Mouse (Mus musculus) embryo, embryonic 11.5 days (tissue): ENCODE measurements around the gene Ezh1.

ENCODE experiments used
- DNase-seq: peaks from one replicate; pipeline ENCODE4 v3.0.0-alpha.2; 2012; ENCODE audit warnings: low read depth, low spot score

Ezh1 gene

DNA sequence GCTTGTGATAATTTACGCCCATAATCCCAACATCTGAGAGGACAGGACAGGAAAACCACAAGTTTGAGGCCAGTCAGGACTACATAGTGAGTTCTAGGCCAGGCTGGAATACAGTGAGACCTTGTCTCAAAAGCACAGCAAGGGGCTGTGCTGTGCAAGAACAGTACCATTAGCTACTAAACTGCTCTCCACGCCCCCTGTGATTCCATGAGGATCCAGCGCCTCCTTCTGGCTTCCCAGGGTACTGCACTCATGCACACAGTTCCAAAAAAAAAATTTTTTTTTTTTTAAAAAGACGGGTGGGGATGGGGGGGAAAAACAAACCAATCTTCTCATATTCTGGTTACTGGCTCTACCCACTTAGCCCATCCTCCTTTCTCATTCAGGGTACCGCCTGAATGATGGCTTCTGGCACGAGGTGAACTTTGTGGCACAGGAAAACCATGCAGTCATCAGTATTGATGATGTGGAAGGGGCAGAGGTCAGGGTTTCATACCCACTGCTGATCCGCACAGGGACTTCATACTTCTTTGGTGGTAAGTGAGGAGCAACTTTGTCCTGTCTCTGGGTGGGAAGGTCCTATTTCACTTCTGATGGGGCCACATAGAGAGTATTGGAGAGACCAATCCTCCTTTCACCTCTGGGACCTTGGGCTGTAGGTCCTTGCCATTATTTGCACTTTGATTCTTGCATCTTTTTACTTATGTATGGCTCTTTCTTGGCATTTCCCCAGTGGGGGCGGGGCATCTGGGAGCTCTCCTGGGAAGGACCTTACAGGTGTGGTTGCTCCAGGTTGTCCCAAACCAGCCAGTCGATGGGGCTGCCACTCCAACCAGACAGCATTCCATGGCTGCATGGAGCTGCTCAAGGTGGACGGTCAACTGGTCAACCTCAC lies 45.2 kb downstream of the Ezh1 start:
- no peak for DNase-seq

DNA sequence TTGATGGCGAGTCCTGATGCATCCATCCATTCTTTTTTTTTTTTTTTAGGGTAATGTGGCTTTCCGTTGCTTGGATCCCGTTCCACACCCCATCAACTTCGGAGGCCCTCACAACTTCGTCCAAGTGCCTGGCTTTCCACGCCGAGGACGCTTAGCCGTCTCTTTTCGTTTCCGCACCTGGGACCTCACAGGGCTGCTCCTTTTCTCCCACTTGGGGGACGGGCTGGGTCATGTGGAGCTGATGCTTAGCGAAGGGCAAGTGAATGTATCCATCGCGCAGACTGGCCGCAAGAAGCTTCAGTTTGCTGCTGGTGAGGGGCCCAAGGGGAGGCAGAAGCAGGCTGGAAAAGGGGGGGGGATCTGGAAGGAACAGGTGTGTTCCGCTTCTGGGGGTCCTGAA lies 46.0 kb downstream of the Ezh1 start:
- no peak for DNase-seq

- DNase-seq, result no peak
Observed at GRCm38 (mm10) chr11:101179306-101179705, 47.0 kb downstream of the Ezh1 start.

- no peak for DNase-seq
Observed at GRCm38 (mm10) chr11:101178061-101179058, 47.9 kb downstream of the Ezh1 start.

- no peak for DNase-seq
Observed at GRCm38 (mm10) chr11:101176933-101177773, 49.1 kb downstream of the Ezh1 start.

DNA sequence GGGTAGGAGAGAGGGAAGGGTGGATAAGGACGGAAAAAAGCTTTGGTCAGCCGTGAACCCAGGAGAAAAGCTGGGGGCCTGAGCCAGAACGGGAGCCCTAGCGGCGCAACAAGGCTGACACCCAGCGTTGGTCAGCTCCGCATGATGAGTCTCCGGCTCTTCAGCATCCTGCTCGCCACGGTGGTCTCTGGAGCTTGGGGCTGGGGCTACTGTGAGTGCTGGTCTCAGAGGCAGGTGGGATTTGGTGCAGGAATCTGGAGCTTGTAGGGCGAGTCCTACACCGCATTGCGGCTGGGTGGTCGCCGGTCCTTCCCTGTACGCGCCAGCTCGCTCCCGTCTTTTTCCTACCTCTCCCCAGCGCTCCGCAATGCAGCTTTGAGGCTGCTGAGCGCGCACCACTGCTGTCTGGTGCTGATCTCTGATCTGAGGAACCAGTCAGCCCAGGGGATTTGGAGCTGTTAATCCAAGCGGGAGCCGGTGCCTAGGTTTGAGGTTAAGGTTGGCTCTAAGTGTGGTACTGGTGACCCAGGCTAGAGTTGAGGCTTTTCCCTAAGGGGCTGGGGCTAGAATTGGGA lies 50.1 kb downstream of the Ezh1 start:
- DNase-seq, result no peak

- no peak for DNase-seq
Observed at GRCm38 (mm10) chr11:101175636-101176116, 50.6 kb downstream of the Ezh1 start.

DNA sequence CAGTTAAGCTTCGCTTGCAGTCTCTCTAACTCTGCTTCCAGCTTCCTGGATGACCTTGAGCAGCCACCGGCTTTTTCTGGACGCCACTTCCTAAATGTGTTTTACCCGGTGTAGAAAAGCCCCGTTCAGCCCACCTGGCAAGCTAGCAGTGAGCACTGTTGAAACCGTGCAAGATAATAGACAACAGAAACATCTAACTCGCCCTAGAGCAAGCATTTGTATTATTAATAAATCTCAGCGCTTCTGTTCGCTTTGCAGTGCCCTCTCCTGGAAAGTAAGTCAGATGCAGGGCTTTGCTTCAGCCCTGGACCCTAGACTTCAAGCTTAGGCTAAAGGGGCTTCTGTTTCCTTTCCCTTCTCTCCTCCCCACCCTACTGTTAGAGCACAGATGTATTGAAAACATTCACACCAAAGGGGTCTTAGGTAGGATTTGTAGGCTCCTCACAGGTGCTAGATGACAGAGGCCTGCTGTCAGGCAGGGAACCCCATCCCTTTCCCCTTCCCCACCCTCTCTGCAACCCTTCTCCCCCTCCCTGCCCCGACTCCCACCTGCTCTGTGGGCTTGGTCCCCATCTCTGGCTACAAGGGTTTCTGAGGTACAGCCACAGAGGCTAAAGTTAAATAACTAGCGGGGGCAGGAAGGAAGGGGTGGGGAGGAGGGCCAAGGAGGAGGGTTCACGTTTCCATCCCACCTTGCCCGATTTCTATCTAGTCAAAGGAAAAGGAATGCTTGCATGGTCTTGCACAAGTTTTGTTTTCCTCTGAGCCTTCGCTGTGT lies 51.2 kb downstream of the Ezh1 start, which contains the start of gene Ccr10:
TSS of gene Ccr10 (minus strand) at position 593 of the 778 bp plus-strand sequence.
- DNase-seq, result no peak

DNA sequence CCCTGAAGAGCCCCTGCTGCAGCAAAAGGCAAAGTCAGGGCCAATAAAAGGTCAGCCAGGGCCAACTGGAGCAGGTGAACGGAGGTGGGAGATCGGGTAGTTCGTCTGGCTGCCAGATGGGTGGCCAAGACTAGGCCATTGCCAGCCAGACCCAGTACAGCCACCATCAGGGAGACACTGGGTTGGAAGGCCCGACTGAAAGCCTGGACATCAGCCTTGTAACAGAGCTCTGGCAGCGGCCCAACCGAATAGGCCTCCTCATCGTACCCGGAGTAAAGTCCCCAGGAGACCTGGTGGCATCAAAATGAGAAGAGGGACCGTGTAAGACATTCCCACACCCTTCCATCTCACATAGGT lies 51.9 kb downstream of the Ezh1 start:
- no peak for DNase-seq

DNA sequence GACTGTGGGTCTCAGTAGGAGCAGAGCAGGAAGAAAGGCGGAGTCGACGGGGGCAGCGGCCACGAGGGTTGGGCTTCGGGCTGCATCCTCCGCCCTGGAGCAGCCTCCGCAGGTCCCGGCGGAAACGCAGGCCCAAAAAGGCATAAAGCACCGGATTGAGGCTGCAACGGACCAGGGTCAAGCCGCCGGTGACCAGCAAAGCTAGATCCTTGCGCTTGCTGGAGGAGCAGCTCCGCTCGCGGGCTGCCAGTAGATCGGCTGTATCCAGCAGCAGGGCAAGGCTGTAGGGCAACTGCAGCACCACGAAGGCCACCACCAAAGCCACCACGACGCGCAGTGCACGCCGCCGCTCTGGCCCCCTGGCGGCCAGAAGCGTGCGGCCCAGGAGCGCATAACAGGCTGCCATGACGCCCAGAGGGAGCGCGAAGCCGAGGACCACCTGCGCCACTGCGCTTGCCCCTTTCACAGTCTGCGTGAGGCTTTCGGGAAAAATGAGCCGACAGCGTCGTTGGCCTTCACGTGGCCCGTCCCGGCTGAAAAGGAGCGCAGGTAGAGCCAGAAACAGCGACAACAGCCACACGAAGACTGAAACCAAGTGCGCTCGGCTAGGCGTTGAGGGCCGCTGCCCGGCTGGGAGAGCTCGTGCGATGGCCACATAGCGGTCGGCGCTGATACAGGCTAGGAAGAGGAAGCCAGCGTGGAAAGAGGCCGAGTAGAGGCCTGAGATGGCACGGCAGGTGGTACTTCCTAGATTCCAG lies 52.5 kb downstream of the Ezh1 start:
- peak; percentile 78 for DNase-seq

DNA sequence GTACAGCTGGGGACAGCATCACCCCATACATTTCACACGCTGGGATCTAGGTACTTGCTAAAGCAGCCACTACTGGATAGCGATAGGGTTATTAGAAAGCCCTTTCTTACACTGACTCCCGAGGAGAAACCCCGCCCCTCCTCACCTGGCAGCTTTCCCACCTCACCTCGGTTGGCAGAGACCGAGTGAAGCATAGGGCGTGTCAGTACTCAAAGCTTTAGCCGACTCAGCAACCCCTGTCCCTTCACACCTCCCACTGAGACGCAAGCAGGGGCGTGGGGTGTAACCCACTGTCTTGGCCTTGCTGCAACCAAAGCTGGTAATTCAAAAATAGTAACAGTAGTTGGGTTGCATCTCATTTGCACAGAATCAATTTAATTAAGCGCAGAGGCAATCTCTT lies 53.2 kb downstream of the Ezh1 start:
- no peak for DNase-seq

DNA sequence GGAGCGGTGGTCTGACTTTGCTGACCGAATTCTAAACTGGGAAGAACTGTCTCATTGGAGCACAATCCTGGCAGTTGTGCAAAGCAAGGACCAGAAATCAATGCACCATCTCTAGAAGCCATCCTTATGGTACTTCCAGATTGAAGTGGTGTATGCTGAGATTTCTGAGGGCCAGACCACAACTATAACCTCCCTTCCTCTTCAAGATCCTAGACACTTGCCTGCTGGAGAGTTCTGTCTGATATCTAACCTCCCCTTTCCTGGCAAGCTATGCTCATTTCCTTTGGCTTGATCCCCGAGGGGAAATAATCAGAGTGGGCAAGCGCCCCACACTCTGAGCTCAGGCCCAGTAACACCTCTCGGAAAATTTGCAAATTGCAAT lies 53.8 kb downstream of the Ezh1 start:
- DNase-seq, result no peak

DNA sequence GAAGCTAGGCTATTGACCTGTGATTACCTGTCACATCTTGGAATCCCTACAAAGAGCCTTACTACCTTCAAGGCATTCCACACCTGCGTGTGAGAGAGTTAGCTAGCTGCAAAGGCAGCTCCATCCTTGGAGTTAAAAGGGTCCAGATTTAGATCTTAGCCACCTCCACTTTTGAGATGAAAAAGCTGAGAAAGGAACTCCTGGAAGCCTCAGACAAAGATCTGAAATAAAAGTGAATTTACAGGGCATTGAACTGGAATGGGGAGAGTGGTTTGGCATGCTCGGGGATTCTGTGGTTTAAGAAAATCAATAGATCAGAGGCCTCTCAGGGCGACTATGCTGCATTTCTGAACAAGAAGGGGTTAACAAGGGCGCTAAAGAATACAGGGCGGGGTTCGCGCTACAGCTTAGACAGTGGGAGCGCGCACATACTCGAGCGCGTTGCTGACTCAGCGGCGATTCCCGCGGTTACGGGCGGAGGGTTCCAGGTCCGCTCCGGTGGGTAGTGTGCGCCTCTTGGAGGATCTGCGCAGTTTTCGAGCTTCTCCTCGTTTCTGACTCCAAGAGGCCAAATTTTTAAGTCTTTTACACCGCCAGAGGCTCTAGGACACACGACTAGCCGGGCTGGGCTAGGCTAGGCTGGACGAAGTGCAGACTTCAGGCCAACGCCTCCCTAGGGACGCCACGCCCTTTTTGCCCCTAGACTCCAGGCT lies 54.4 kb downstream of the Ezh1 start:
- DNase-seq, result no peak

DNA sequence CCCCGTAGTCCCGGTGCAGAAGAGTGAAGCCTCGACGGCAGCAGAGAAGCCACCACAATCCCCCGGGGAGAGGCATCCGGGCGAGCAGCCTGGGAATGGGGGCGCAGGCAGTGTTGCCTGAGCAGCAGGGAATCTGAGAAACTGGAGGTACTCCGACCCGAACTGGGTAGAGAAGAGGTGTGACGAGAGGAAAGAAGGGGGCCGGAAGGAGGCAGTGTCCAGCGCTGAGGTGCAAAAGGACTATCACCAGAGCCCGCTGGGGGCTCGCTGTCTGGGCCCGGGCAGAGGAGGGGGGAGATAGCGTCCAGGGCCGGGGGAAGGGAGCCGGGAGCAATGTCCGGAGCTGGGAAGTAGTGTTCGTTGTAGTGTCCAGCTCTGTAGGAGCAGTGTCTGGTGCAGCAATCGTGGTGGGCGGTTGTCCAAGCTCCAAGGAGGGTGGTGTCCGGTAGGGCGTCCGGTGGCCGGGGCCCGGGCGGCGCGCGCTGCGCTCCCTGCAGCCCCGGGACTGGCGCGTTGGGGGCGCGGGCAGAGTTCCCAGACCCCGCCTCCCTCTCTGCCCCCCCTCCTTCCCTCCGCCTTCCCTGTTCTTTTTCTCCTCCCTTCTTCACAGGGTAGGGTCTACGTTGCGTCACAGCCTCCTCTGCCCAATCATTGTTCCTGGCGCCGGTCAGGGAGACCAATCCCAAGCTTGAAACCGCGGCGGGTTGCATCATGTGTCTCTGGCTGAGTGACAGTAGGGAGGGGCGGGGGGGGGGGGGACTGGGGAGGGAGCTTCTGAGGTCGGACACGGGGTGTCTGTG lies 55.3 kb downstream of the Ezh1 start, which contains the start of gene Plekhh3:
TSS of gene Plekhh3 (minus strand) at position 541 of the 800 bp plus-strand sequence.
- DNase-seq, result peak; percentile 96

GRCm38 (mm10) chr11:101170354-101170810 lies 55.9 kb downstream of the Ezh1 start, which contains the start of gene Cntnap1:
Gene Cntnap1, plus strand, starts transcription at chr11:101170523.
- no peak for DNase-seq

DNA sequence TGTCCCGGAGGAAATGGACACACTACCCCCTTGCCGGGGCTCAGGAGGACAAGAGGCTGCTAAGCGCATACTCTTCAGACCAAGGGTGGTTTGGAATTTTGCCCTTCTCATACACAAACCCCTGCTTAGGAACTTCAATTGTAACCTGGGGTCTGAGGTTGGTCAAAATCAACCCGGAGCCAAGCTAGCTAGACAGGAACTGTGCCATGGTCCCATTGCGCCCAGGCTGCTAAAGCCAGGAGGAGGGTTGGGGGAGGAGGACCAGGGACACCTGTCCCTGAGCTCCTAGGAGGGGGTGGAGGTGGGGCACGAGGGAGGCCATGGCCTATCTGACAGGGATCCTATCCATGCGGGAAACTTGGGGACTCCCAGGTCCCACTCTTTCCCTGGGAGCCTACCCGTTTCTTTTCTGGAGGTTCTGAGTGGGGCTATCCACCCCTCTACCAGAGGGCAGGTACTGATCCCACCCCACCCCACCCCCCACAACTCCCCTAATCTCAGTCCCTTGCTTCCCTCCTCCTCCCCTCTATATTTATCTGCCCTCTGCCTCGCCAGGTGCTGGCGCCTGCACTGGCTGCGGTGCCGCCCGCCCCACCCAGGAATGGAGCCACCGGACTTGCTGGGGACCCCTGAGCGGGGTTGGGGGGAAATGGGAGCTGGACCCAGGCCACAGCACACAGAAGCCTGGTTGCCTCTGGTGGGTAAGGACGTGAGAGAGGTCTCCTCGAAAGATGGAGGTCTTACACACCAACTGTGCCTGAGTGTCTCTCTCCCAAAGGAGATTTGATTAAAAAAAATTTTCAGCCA lies 56.8 kb downstream of the Ezh1 start:
- no peak for DNase-seq
